Comparison of ENCODE assay signal across 8 mouse cellular contexts in genomic region chr2:26380131-26380771, GRCm38 (mm10). TPM values are rescaled to one million over a fixed set of nuclear protein-coding genes. Genes with fewer than 3 reads are reported as not detected.
DNase-seq lines count a peak whose midpoint lies in the region; ATAC-seq and TF ChIP-seq lines count a peak whose summit lies in the region.

Gene Snapc4, minus strand, starts transcription at chr2:26380653.

- no peaks in the 10 kb centered on the region for H3K9me3 ChIP-seq in ES-Bruce4 (replicated peaks; ENCODE audit: control insufficient read depth, insufficient read depth, low read length, poor library complexity, severe bottlenecking)
- no peaks in the 10 kb centered on the region for H3K9me3 ChIP-seq in forebrain, embryonic 12.5 days
- no peaks in the 10 kb centered on the region for H3K9me3 ChIP-seq in heart, postnatal 0 days (replicated peaks; ENCODE audit: control insufficient read depth, low read length)

- WGBS in forebrain, embryonic 12.5 days = under 1% methylated on average over 38 of the region's 38 CpGs
- under 1% methylated on average over 38 of the region's 38 CpGs for WGBS in heart, postnatal 0 days

- no peak within 1 kb of the TSS for H3K27ac ChIP-seq in ES-Bruce4 (ENCODE audit: insufficient read depth, low read length)
- peak within 1 kb of the TSS; percentile 8; the same call in 1 of the 2 replicates for H3K27ac ChIP-seq in forebrain, embryonic 12.5 days
- peak within 1 kb of the TSS; percentile 43; the same call in 1 of the 2 replicates for H3K27ac ChIP-seq in heart, postnatal 0 days (ENCODE audit: low read depth)

- peak within 1 kb of the TSS; percentile 97 for H3K4me3 ChIP-seq in ES-Bruce4 (ENCODE audit: low read depth, low read length)
- peak within 1 kb of the TSS; percentile 86 for H3K4me3 ChIP-seq in forebrain, embryonic 12.5 days (replicated peaks)
- peak within 1 kb of the TSS; percentile 61 for H3K4me3 ChIP-seq in heart, postnatal 0 days (ENCODE audit: low read depth, low read length)

- TF ChIP-seq EP300 in ES-Bruce4 (IDR thresholded peaks at IDR 0.05; ENCODE audit: insufficient read depth, low read depth, low read length) = no peak
- no peak for TF ChIP-seq EP300 in heart, postnatal 0 days (IDR thresholded peaks at IDR 0.05; ENCODE audit: low read depth)

- no peaks in the 10 kb centered on the region for H3K27me3 ChIP-seq in ES-Bruce4 (ENCODE audit: control insufficient read depth, insufficient read depth, low read length, poor library complexity, severe bottlenecking)
- H3K27me3 ChIP-seq in forebrain, embryonic 12.5 days = no peaks in the 10 kb centered on the region
- no peaks in the 10 kb centered on the region for H3K27me3 ChIP-seq in heart, postnatal 0 days (ENCODE audit: control insufficient read depth, insufficient read depth, low read length)

- no peaks in the 10 kb centered on the region for H3K4me1 ChIP-seq in ES-Bruce4 (ENCODE audit: control insufficient read depth, insufficient read depth, low read length)
- peaks cover 7% of the 10 kb centered on the region for H3K4me1 ChIP-seq in forebrain, embryonic 12.5 days
- H3K4me1 ChIP-seq in heart, postnatal 0 days (ENCODE audit: control insufficient read depth, insufficient read depth) = no peaks in the 10 kb centered on the region

- peak; percentile 79 for DNase-seq in c-Kit-positive CD71-positive TER-119-negative erythroid progenitor cells, embryonic 14.5 days (ENCODE audit: low read depth)
- peak; percentile 88 for DNase-seq in heart, postnatal 0 days (ENCODE audit: low spot score)
- DNase-seq in kidney, postnatal 4 days = peak; percentile 90 to 94
- peak; percentile 83 to 89 for DNase-seq in lung, adult 18-20 months
- DNase-seq in thymus, adult 18-20 months = peak; percentile 75 to 80

- TF ChIP-seq POLR2A in ES-Bruce4 (IDR thresholded peaks at IDR 0.05; ENCODE audit: insufficient read depth, low read length) = peak; percentile 64

- no peak for TF ChIP-seq CTCF in ES-Bruce4 (IDR thresholded peaks at IDR 0.05; ENCODE audit: low read depth, low read length)
- TF ChIP-seq CTCF in heart, postnatal 0 days (IDR thresholded peaks at IDR 0.05; ENCODE audit: low read depth) = no peak

- peak; percentile 97 for ATAC-seq in forebrain, embryonic 12.5 days (ENCODE audit: low FRiP score)
- ATAC-seq in heart, postnatal 0 days (ENCODE audit: insufficient read depth, low read depth) = peak; percentile 93
- peak; percentile 83 for ATAC-seq in neutrophil, adult 5-6 weeks (ENCODE audit: extremely low read depth, insufficient number of reproducible peaks, low FRiP score, poor library complexity, severe bottlenecking)

- peaks cover 36% of the 10 kb centered on the region for H3K36me3 ChIP-seq in ES-Bruce4 (ENCODE audit: control insufficient read depth, insufficient read depth, low read length, poor library complexity, severe bottlenecking)
- H3K36me3 ChIP-seq in forebrain, embryonic 12.5 days (replicated peaks) = peaks cover 69% of the 10 kb centered on the region
- peaks cover 68% of the 10 kb centered on the region for H3K36me3 ChIP-seq in heart, postnatal 0 days (replicated peaks; ENCODE audit: control insufficient read depth, insufficient read depth, low read length)

- peak within 1 kb of the TSS; percentile 71 for H3K9ac ChIP-seq in ES-Bruce4 (ENCODE audit: low read depth, poor library complexity, severe bottlenecking)
- peak within 1 kb of the TSS; percentile 84 for H3K9ac ChIP-seq in forebrain, embryonic 12.5 days
- H3K9ac ChIP-seq in heart, postnatal 0 days (replicated peaks; ENCODE audit: low read depth, low read length) = peak within 1 kb of the TSS; percentile 62

- H3K4me2 ChIP-seq in forebrain, embryonic 12.5 days = peak within 1 kb of the TSS; percentile 85
- H3K4me2 ChIP-seq in heart, postnatal 0 days (ENCODE audit: low read depth, low read length) = peak within 1 kb of the TSS; percentile 86

RNA-seq across cellular contexts. Expression of gene Snapc4, which starts in this region (rescaled TPM):
- 51.4 and 54.3 TPM in 2 replicates for polyA plus RNA-seq in ES-Bruce4 (2011; ENCODE audit: insufficient read depth, insufficient read length, low read depth, missing spikeins)
- 34.3 and 38.9 TPM in 2 replicates for polyA plus RNA-seq in forebrain, embryonic 12.5 days (2016; fragmentation: Nextera tagmentation; extraction: Ambion mirVana)
- 9.6 and 24.1 TPM in 2 replicates for total RNA-seq in heart, postnatal 0 days (2014; rRNA removed; ENCODE audit: low replicate concordance)
- polyA plus RNA-seq in heart, postnatal 0 days (2015; fragmentation: Nextera tagmentation; extraction: Ambion mirVana) = 7.8 and 8.1 TPM in 2 replicates
- 58.9 and 67.2 TPM in 2 replicates for total RNA-seq in neutrophil, adult 5-6 weeks (2017)
